Mouse (Mus musculus) brain, adult 2 months (tissue): ENCODE results near the gene Foxr1.
A peak's percentile ranks its signal among the peaks of the same experiment; 100 is the strongest.
"Not testable (repeated sequence)": the region's sequence is repeated elsewhere in the genome, so short reads cannot be mapped to it uniquely, and the experiment has no call there.

ENCODE experiments used
- DNase-seq: peaks from one replicate; pipeline ENCODE4 v3.0.0; 2011; ENCODE audit warnings: low read depth, low spot score

Foxr1 gene

DNA sequence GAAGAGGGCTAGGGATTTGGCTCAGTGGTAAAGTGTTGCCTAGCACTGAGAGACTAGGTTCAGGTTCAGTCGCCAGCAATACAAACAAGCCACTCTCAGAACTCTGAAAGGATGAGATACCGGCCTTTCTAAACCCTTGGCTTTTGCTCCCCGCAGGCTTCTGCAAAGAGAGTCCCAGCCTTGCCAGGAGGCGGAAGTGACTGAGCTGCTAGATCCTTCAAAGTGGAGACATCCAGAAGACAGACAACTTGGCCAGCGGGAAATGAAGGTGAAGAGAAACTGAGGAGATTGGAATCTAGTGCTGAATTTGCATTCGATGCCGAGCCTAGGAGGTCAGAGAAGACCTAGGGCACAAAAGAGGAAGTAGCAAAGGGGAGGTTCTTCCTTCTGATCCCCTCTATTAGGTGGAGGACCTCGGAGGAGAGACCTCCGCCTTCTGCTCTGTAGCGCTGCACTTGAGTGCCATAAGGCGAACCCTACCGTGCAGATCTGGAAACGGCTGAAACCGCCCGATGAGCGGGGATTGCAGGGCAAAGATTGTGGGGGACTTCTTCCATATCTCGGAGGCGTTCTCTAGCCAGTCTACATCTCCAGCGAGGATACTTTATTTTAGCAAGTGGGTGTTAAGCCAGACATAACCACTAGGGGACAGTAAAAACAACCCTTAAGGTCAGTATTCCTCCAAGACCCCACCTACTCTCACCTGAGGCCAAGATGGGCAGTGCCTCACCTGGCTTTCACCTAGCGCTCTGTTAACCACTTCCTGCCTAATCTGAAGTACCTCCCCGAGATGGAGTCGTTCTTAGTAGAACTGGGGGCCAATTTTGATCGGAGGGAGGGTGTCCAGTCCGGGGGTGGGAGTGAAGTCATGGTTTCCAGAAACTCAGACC, 36.6 kb upstream of the Foxr1 start:
- DNase-seq: peak; percentile 92

DNA sequence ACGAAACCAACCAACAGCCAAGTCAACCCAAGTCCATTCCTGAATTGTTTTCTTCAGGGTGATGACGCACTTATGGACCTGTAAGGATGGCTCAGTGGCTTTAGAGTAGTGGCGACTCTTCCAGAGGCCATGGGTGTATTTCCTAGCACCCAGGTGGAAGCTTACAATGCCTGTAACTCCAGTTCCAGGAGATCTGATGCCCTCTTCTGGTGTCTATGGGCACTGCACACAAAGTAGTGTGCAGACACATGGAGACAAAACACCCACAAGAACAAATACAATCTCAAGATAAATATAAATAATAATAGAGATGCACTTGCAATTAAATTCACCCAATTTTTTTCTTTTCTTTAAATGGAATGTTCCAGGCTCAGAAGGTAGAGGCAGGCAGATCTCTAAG, 35.0 kb upstream of the Foxr1 start:
- DNase-seq: no peak

DNA sequence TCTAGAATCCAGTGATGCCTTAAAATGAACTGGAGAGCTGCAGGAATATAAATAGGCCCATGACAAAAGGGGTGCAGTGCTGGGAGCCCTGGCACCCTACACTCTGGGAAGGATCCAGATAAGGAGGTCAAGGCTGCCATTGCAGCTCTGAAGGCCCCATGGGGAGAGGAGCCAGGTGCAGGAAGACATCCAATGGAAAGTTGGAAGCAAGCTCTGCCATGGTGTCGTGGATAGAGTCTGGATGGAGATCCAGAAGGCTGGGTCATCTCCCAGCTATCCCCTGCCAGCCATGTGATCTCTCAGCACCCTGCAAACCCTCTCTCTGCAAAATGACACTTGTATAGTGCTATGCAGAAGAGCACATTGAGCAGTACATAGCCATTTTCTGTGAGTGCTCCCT, 33.4 kb upstream of the Foxr1 start:
- no peak for DNase-seq

DNA sequence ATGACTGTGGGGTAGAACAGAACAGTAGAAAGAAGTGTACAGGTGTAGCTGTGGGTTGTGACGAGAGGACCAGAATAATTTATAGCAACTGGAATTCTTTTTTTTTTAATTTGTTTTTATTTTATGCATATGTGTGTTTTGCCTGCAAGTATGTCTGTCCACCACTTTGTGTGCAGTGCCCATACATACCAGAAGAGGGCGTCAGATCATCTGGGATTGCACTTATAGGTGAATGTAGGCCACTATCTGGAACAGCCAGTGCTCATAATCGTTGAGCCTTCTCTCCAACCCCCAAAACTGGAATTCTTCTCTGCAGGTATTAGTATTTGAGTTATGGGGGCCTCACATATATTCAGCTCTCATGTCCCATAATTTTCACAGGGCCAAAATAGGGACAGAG, 32.2 kb upstream of the Foxr1 start:
- DNase-seq: no peak

DNA sequence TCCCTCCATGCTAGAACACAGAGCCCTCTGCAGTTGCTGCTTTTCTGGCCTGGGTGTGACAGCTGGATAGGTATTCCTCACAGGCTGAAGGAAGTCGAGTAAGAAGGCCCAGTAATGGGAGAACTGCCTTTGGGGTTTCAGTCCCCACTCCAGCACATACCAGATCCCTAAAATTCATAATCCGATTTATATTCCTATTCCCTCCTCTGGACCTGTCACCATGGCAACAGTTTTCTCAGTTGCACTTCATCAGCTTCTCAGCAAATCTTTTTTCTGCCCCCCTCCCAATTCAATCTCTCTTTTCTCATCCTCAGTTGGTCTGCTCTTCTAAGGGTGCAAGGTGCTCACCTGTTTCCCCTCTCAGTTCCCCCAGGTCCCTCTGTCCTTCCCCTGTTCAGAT, 27.9 kb upstream of the Foxr1 start:
- peak; percentile 54 for DNase-seq

DNA sequence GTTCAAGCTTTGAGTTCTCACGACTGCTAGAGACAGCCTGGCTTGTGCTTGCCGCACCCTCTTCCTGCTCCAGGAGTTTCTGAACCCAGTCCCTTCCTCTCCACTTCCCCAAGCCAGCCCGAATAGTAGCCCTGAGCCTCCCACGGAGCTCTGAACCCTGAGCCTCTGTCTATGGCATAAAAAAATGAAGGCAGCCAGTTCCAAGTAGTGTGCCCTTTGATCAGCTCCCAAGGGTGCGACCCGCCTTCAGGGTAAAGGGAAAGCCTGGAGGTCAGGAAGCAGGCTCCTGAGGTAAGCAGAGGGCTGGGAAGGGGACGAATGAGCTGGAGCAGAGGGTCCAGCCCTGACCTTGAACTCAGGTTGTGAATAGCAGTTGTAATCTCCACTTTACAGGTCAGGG, 27.3 kb upstream of the Foxr1 start:
- DNase-seq: no peak

DNA sequence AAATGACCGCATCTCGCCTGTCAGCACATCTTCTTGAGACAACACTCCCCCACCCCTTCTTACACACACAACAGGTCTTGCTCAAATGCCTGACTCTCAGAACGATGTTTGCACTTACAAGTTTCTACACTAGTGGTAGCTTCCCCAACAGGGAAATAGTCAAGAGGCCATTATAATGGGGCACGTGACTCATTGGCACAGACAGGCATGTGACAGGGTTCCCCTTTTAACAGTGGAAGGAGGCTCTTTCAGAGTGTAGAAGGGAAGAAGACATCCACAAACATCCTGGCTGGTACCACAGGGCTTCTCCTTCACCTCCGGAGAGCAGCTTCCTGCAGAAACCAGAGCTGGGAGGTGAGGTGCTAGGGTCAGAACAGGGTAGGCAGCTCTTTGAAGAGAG, 21.0 kb upstream of the Foxr1 start:
- DNase-seq: peak; percentile 17

DNA sequence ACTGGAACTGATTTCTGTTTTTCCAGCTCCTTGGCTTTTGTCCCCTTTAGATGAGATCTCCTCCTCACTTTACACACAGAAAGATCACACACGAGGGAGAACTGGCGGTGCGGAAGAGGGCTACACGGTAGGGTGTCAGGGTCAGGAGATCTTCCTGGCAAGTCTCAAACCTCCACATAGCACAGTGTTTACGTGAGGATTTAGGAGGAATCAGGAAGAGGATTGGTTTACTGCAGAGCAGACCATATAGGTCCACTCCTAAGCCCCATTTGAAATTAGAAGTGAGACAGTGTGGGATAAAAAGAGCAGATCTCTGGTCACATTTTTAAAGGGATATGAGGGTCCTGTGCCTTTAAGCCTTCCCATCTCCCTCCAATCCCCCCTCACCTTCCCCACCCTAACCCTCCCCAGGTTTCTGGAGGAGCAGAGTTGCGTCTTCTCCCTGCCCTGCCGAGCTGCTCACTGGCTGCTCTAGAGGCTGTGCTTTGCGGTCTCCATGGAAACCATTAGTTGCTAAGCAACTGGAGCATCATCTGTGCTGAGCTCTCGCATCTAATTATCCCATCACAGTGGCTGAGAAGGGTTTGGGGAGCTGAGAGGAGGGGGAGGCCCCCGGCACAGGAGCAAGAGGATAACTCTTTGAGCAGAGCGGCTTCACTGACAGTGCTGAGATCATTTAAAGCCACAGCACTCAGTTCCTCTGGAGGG, 16.3 kb upstream of the Foxr1 start:
- DNase-seq: peak; percentile 98

DNA sequence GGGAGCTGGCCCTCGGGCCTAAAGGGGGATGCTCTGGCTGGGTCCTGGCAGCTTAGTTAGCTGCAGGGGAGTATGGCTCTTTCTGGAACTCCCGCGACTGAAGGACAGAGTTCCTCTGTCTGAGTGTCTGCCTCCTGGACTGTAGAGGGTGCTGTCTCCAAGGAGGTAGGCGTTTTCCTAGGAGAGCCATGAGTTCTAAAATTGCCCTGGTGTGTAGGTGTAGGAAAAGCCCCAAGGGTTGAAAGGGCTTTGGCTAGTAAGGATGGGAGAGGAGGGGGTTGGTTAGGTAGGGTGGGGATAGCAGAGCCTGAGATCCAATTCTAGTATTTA, 13.9 kb upstream of the Foxr1 start, which contains the start of gene Upk2:
Upk2 (minus strand) TSS at position 86 of the 330 bp plus-strand sequence.
- peak; percentile 34 for DNase-seq

DNA sequence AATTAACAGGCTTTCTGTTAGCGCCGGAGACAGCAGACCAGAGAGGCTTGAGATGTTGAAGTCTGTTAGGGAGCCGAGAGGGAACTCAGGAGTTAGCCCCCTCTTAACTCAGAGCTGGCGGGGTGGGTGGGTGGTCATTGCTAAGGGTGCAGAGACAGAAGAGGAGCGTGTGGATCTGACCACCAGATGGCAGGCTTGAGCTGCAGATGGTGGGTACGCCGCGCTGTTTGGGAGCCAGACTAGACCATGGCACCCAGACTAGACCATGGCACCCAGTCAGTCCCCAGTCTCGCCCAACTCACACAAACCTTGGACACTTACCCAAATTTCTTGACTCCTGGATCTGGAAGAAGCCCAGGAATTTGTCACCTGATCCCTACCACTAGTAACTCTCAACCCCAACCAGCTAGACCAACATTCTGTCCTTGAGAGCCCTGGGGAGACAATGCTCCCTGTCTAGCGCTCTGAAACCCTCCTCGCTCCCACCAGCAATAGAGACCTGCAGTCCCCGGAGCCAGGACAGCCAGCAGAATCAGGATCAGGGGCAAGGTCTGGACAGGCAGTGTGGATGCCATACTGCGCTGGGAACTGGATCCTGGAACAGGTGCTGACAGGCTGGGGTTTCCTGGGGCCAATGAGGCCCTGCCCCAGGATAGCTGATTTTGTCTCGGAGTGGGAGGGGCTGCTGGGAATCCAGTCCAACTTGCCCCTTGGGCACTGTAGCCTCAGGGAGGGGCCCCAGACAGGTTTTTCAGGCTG, 13.4 kb upstream of the Foxr1 start:
- peak; percentile 86 for DNase-seq

DNA sequence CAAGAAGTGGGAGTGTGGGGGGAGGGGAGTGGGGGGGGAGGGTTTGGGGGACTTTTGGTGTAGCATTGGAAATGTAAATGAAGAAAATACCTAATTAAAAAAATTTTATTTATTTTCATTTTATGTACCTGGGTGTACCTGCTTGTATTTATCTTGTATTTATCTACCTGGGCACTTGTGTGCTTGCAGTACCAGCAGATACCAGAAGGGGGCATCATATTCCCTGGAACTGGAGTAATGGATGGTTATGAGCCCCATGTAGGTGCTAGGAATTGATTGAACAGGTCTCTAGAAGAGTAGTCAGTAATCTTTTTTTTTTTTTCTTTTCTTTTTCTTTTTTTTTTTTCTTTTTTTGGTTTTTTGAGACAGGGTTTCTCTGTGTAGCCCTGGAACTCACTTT, 9.5 kb upstream of the Foxr1 start:
- no peak for DNase-seq

DNA sequence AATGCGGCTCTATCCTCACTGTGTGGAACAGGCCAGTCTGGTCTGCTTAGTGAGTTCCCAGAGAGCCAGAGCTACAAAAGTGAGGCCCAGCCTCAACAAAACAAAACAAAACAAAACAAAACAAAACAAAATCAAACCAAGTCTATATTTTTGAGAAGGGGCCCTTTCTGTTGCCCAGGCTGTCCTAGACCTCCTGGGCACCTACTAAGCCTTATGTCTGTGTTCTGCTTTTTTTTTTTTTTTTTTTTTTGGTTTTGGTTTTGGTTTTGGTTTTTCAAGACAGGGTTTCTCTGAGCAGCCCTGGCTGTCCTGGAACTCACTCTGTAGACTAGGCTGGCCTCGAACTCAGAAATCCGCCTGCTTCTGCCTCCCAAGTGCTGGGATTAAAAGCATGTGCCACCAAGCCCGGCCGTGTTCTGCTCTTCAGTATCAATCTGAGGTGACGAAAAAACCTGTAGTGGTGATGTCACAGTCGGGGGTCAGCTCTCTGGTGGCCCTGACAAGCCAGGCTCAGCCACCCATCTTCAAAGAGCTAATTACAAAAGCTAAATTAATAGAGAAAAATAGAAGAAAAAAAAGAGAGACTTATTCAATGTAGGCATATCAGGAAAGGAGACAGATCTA, 3.6 kb upstream of the Foxr1 start:
- DNase-seq: not testable (repeated sequence)

DNA sequence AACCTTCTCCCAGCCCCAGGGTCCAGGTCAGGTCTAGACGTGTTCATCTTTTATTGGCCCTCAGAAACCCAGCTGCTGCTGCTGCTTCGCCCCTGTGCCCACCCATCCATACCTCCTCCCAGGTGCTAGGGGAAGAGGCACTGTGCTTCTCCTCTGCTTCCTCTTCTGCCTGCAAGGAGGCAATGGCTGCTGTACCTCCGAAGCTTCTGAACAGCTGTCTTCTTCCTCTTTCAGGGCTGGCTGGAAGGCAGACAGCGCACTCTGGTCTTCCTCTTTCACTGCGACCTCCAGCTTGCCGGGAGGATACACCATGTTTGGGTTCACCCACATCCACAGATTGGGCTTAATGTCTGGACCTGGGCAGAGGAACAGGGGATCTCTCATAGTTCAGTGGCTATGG, 5.2 kb downstream of the Foxr1 start:
- no peak for DNase-seq

DNA sequence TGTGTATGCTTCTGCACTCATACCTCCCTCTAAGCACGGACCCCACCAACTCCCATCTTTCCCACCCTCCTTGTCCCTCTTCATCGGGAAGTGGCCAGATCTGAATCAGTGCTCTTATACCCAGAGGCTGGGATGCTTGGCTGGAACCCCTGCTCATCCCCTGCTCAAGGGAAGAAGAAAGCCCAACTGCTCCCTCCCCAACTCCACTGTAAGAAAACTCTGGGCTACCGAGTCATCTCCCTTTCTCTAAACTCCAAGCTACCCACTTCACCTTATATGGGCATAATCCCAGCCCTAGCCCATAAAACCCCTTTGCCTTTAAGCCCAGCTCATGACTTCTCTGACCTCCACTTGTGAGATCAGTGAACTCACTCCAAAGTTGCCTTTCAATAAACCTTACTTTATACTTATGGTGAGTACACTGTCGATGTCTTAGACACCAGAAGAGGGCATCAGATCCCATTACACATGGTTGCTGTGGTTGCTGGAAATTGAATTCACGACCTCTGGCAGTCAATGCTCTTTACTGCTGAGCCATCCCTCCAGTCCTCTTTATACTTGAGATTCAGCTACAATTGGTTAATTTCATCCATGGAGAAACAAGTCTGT, 8.3 kb downstream of the Foxr1 start:
- no peak for DNase-seq

DNA sequence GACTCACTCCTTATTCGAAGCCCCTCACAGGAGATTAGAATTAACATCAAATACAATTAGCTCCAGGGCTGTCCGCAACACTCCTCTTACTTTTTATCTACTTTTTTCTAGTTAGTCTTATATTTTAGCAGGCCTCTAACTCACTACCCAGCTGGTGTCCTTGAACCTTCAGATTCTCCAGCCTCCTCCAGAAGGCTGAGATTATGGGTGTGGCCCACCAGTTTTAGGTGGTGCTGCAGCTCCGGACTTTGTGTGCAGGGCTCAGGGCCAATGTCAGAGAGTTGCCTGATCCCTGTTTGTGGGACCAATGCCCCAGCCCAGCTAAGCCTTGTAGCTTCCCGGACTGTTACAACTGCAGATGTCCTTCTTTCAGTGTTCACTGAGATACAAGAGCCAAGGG, 17.4 kb downstream of the Foxr1 start:
- DNase-seq: no peak

DNA sequence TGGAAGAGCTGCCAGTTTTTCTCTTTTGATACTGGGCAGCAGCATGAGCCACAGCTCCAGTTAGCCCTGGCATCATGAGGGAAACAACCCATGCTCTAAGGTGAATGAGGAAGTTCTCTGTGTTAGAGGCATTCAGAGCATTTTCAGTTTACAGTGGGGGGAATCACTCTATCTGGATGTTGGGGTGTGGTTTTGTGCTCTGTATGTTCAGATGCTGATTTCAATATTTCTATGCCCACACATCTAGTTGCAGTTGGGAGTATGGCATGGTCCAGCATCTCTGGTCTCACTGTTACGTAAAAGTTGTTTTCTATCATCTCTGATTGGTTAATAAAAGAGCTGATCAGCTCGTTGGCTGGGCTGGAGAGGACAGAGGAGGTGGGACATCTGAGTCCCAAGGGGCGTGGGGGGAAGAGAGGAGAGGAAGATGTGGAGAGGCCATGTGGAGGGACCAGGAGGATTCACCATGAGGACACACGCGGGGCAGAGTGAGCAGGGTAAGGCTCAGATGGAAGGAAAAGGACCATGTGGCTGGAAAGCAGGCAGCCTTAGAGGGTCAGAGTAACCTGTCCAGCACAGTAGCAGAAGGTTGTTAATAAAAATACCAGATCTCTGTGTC, 20.5 kb downstream of the Foxr1 start:
- no peak for DNase-seq

DNA sequence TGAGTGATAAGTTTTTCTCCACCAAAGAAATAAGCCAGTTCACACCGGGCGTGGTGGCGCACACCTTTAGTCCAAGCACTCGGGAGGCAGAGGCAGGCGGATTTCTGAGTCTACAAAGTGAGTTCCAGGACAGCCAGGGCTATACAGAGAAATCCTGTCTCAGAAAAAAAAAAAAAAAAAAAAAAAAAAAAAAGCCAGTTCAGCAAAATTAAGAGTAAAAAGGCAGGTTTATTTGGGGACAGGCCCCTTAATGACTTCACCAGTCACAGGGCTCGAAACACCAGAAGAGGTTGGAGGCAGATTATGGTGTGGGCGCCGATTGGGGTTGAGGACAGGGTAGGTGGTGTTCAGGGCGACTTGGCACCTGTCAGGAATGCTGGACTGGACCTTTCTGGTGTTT, 21.2 kb downstream of the Foxr1 start:
- DNase-seq: not testable (repeated sequence)

DNA sequence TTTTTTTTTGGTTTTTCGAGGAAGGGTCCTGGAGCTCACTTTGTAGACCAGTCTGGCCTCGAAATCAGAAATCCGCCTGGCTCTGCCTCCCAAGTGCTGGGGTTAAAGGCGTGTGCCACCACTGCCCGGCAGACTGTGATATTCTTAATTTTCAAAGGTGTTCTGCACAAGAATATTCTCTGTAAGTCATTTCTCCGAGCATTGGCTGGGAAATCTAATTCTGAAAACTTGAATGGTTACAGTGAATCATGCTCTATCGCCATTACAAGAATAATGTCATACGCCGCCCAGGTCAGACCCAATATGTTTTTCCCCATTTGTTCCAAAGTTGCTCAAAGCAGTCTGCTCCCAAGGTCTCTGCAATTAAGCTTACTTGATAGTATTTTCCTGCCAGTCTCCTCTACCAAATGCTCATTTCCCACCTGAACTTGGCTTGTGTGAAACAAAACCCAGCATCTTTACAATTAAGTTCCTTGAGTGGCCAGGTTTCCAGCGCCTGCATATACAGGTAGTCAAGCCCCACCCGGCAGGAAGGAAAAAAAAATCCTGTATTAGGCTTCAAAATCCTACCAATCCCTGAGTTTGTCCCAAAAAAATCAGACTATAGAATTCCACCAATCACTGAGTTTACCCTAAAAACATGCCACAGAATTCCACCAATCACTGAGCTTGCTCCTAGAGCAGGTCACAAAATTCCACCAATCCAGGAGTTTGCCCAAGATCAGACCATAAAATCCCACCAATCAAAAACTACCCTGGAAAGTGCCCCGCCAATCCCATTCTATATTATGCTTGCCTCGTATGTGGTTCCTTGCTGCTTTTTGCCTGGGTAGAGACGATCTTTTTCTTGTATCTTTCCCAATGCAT, 22.2 kb downstream of the Foxr1 start, which contains the start of gene Ccdc84:
Ccdc84 (minus strand) TSS at position 51 of the 867 bp plus-strand sequence.
- peak; percentile 79 for DNase-seq

DNA sequence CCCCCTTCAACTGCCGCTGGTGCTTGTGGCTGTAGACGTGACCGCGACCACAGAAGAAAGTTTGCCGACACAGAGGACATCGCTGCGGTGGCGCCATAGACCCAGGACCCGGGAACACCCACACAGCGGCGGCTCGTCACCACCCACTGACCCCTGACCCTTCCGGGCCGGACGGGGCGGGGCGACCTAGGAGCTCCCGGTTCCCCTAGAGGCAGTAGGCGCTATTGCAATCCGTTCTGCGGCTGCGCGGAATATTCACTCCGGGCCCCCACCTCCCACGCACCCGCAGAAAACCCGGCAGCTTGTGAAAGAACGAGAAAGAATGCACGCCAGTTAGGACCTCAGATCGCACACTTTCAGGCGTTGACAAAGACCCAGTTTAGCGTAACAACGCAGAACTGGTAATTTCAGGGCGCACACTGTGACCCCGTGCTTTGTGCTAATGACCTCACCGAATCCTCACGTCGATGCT, 23.0 kb downstream of the Foxr1 start:
- peak; percentile 97 for DNase-seq
